Mouse (Mus musculus) erythroblast, adult 5-6 weeks (primary cell): ENCODE results near the gene Vamp9. TPM values are rescaled to one million over a fixed set of nuclear protein-coding genes. Genes with fewer than 3 reads are reported as not detected.

Source experiments
- ATAC-seq: replicated peaks from 2 replicates; pipeline ENCODE4 v1.8.0; 2016; ENCODE audit warnings: moderate number of reproducible peaks, mild to moderate bottlenecking, moderate TSS enrichment, inconsistent platforms; ENCODE audit not compliant: poor library complexity, low FRiP score, severe bottlenecking
- total RNA-seq, 2 experiments: library from RNA; stranded (forward) in 1 of 2; stranded (reverse) in 1 of 2; fragments of 150-400 nt in 1 of 2; fragments of 200-764, 138-1000 nt in 1 of 2; gene quantifications; 2 replicates each; pipeline versions ENCODE4 v1.2.3 to v1.2.4; 2015 to 2017; ENCODE audit warnings: low replicate concordance in 2 of 2

Gene Vamp9
- total RNA-seq, 2 experiments from 2014 or later, result not detected

DNA sequence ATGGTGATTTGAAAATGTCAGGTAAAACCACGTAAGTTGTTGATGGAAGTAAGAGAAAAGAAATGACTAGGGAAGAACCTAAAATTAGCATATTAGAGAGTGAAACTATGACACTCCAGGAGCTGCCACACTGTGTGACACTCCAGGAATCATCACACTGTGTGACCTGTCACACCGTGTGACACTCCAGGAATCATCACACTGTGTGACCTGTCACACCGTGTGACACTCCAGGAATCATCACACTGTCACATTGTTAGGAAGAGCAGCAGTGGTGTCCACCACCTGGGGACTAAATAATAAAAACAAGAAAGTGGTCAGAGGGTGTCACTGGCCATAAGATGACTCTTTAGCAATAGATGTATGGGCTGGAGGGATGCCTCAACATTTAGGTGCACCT is 33.4 kb downstream of the Vamp9 start:
- ATAC-seq, result no peak

DNA sequence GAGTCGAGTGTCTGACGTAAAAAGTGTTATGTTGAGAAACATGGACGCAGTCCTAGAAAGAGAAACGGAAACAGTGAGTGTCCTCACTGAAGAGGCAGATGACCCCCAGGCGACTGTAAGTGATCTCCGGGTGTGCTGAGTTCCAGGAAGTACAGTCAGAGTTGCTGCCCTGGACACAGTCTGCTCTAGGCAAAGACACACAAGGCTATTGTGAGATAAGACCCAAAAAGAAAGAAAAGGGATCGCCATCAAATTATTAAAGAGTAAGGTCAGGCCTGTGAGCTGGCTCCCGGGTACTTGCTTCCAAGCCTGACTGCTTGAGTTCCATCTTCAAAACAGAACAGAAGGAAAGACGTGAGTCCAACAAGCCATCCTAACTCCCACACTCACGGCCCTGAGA is 35.2 kb downstream of the Vamp9 start:
- no peak for ATAC-seq

DNA sequence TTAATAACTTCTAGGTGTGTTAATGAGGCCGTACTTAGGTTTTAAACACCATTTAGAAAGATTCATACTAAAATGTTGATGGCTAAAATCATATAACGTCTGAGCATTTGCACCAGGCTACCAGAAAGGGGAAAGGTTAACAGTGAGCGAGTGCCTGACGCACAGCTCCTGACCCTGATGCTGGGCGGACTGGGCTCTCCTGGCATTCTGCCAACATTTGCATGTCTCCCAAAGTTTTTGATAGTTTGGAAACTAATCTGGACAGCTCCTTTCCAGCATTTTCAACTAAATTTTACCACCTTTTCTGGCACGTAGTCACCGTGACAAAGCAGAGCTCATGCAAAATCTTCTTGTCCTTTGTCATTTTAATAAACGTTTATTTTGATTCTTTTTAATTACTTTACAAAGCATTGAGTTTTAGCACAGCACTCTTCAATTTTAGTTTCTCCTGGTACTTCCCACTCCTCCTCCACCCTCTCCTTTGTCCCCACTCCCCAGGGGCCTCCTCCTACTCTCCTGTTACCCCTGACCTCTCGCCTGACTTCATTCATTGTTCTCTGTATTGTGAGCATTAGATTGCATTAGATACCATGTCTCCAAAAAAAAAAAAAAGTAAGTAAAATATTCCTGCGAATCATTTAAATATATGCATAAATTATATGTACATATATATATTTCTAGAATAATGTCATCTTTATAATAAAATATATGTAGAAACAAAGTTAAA is 35.9 kb downstream of the Vamp9 start:
- no peak for ATAC-seq

DNA sequence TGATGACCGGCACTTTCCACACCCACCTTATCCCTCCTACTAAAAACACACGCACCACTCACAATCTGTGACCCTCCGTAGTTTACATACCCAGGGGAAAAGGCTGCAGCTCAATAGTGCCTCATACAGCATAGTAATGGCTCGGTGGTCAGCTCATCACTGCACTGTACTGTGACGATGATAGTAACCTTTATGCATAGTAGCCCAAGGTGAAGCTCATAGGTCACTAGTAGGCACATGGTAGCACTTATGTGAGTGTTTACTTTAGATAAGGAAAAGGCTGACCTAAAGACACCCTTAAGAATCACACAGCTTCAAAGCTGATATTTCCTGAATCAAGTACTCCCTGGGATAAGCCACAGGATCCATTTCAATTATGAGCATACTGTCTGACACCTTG is 46.5 kb downstream of the Vamp9 start:
- no peak for ATAC-seq

DNA sequence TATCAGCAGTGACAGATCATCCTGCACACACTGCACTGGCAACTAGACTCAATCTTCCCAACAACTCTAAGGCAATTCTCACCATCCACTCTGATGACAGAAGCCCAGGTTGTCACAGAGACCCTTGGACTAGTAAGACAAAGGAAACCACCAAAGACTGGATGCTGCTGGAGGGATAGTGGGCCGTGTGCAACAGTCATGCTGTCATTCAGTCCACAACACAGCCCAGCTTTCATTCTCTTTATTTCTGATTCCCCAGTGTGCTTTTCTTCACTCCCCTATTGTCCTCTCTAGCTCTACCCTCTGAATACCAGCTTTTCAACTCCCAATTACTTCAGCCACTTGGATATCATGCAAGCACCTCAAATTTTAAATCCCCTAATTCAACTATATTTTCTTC is 47.8 kb downstream of the Vamp9 start:
- no peak for ATAC-seq

DNA sequence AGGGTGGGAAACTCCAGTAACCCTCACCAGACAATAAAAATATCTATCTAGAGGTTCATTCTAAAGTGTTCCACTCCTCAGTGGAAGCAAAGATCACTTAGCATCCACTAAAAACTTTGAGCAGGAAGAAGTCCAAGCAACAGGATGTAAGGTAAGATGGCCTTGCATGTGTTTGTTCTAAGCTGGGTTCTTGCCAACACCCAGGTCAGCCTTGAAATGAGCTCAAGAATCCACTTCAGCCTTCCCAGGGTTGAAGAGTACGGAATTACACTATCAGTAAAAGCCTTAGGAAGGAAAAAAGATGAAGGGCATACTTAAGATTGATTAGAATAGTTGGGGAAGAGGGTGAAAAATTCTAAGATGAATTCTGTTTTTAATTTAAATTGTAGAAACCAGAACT is 52.6 kb downstream of the Vamp9 start:
- no peak for ATAC-seq

DNA sequence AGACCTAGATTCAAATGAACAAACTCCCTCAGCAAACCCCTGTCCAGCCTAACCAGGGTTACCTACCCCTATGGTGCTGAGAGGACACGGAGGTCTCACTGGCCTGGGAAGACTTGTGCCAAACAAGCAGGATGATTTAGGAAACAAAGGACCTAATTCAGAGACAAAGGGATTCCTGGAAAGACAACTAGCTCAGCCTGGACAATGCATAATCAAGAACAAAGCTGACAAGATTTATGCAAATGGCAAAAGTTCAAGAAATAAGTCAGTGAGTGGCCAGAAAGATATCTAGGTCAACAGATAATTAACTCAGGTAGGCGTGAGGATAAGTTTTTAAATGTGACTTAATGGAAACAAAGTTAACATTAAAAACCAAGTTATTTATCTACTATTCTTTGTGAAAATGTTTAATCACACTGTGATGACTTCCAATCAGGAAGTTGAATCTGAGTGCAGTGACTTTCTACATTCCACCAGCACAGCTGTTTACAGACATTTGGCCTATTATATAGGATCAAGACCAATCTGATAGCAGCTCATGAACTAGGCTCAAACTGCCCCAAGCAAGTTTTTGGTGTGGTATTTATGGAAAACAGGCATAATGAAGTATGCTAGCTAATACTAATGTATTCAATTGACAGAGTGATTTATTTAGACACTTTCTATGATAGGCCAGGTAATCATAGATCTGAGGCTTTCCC is 53.3 kb downstream of the Vamp9 start:
- no peak for ATAC-seq

DNA sequence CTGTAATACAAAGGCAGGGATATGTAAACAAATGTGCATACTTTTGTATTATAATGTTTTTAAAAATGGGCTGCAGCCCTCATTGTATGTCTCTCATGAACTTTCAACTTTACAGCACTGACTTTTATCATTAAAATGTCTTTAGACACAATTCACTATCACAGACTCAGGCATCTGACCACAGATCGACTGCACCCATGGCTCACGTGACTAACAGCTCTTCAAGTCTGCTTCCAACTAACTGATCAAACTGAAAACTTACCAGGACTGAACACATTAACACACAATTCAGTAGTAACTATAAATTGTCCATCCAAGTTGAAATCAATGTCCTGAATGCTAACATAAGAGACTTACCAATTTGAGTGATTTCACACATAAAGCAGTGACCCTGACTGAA is 53.9 kb downstream of the Vamp9 start:
- no peak for ATAC-seq

DNA sequence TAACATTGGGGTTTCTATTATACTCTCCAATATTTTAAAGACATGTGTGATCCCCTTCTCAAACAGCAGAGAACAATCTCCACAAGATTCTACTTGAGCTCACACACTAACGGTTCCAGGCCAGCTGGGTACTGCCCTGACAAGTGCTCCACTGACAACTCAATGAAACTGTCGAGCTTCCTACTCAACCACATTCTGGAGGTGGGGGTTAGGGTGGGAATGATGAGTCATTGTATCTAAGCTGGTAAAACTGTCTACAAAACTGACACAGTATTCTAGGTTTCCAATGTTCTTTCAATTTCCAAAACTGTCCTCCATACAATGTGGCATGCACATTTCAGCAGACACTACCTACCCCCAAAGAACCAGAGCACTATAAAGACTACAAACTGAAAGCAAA is 67.9 kb downstream of the Vamp9 start:
- ATAC-seq, result no peak

DNA sequence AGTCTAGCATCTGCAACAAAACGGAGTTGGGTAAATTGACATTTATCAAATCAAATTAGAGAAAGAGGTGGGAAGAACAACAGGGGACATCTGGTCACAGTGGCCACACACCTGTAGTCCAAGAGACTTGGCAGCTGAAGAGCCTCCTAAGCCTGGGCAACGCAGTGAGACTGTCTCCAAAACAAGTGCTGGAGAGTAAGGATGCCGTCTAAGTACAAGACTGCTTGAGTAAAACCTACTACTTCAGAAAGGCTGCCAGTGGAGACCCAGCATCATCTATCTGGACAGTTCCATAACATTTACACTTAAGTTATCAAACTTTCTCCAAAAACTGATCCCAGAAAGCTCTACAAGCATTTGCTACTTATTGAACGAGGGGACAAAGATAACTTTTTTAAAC is 69.0 kb downstream of the Vamp9 start:
- no peak for ATAC-seq

DNA sequence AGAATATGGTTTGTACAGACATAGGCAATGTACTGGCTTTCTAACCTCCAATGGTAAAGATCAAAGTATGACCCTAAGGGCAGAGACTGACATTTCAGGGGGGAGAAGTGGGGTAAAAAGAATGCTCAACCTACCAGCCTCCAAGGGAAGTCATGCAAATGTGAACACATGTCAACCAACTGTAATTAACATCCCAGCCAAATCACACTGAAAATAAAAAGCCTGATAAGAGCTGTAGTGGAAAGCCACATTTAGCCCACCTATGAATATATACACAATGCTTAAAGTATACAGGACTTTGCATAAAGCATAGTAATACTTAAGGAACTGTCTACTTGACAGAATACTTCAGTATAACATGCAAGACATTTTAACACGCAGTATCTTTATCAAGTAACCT is 69.7 kb downstream of the Vamp9 start:
- no peak for ATAC-seq

DNA sequence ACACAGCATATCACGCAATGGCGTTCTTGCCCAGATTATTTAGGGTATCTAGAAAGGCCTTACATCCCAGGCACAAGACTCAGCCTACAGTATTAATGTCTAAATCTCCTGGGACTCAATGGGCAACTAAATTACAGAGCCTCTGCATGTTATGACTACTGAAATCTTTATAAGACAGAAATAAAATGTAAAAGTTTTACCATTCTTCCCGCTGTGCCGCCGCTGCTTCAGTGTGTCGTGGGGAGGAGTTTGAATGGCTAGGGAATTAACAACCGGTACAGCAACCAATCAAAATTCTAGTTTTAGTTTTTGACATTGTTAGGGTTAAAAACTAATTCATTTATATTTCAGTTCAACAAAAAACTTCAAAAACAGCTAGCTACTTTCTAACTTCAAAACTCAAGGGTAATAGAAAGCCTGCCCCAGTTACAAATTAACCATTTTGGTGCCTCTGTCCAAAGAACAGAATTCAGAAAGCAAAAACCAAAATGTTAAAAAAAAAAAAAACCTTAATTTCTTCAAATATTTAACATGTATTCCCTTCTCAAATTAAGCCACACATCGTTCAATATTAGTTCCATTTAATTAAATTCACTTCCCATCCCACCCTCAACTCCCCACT is 70.4 kb downstream of the Vamp9 start:
- peak; percentile 44; the same call in 1 of the 2 replicates for ATAC-seq

DNA sequence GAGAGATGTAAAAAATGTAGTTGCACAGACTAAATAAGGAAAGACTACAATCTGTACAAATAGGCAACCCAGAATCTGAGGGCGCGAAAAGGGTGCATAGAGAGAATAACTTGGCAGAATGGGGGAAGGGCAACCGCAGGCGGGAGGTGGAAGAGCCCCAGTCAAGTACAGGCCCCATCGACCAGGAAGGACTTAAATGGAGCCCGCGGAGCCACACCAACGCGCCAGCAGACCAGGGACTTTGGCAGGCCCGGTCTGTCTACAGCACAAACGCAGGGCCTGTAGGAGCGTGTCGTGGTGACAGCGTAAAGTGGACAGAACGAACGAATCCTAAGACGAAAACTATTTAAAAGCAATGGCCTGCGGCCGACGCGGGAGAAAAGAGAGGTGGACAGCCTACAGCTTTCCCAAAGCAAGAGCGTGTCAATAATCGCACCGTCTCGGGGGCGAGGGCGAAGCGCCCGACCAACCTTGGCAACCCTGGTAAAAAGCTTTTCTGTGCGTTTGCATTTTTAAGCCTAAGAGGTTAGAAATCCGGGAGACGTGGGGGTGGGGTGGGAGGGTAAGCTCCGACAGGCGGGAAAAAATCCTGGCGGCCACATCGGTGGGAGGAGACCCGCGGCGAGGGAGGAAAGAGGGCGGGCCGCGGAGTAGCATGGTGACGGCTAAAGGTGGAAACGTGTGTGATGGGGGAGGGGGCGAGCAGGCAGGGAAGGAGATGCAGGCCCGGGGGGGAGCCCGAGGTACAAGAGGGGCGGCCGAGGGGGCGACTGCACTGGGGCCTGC is 71.7 kb downstream of the Vamp9 start:
- ATAC-seq, result peak; percentile 32; the same call in 1 of the 2 replicates

DNA sequence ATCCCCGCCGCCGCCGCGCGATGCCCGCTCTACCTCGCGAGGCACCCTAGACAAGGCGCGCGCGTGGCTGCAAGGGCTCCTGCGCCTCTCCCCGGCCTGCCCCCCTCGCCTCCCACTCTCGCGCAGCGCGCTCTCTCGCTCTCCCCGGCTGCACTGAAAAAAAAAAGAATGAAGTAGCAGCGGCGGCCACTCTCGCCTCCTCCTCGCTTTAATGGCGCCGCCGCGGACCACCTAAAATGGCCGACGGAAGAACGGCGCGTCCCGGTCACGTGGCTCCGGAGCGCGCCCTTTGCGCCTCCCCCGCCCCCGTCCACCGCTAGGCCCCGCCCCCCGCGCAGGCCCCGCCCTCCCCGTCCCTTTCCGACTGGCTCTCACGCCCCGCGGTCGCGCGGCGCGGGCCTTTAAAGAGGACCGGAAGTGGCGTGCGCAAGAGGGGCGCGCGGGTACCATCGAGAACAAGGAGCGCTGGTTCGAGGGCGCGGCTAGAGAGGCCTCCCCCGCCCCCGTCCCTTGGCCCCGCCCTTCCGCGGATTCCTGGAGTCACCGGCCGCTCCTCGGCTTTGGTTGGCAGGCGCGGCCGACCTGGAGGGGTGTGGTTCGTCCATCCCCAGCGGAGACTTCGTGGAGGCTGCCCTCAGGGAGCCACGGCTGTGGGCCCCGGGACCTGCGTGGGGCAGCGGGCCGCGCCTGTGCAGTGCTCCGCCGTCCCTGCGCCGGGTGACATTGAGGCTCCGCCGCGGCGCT is 72.8 kb downstream of the Vamp9 start, which contains the start of the genes Hnrnpd and 4930524J08Rik:
Gene Hnrnpd, minus strand, starts transcription at position 240 of the 744 bp plus-strand sequence.
Gene 4930524J08Rik, plus strand, starts transcription at position 363 of the 744 bp plus-strand sequence.
- peak; percentile 88 for ATAC-seq

DNA sequence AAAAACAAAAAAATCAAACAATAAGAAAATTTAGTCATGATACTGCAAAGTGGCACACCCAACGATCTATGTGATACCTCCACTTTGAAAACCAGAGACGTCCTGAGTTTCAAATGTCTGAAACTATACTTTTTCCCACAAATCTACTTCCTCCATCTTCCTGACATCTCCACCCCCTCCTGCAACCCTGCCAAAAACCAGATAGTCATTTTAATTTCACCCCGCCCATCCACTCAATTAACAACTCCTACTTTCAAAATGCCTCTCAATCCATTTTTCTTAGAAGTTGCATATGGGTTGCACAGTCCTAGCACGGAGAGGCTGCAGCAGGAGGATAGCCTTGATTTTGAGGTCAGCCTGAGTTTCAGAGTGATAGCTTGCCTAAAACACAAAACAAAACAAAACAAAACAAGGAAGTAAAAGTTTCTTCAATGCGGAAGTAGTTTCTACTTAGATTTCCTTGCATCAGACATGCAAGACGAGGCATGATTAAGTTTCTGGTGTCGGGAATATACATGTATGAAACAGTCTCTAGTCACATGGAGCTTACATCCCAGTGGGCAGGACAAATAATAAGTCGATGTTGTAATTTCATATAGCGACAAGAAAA is 77.5 kb downstream of the Vamp9 start:
- no peak for ATAC-seq

DNA sequence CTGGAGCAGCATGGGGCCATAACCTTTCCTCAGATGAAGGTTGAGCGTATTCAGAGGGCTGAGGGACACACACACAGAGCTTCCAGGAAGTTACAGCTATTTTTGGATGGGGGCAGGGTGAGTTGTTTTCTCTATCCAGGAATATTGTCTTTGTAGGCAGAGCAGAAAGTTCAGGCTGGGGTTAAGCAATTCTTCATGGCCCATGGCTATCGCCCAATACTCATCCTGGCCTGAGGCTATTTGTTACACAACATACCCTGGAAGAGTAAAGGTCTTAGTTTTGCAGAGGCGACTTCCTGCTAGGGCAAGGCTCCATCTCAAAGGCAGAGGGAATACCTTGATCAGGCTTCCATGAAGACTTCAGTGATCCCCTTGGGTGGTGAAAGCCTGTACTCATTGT is 88.1 kb downstream of the Vamp9 start:
- ATAC-seq, result no peak

DNA sequence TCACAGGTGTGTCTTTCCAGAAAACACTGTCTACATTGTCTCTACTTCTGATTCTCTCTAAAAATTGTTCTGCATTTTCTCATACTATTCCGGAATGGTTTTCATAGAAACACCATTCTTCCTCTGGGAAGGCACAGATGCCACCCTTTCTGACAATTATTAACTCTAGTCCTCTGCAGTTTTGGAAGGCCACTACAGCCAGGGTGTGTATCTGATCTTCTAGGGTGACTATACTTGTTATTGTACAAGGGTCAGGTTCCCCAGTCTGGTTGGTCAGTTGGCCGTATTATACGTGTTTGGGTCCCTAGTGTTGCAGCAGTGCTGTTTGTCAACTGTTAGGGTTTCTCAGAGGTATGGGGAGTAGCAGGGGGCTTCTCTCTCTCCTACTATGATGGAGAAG is 88.6 kb downstream of the Vamp9 start:
- ATAC-seq, result no peak

DNA sequence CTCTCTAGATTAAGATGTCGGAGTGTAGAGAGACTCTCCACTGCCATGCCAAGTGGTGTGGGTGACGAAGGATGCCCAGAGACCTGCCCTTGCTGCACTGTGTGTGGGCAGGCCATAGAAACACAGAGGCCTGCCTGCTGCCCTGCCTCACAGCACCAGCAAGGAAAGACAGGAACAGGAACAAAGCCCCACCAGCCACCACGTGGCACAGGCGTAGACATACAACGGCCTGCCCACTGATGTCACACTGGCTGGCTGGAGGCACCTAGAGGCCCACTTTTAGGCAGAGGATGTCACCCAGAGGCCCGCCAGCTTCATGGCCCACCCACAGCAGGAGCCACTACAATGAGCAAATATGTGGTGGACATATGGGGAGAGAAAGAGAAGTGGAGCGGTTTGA is 94.0 kb downstream of the Vamp9 start:
- no peak for ATAC-seq

DNA sequence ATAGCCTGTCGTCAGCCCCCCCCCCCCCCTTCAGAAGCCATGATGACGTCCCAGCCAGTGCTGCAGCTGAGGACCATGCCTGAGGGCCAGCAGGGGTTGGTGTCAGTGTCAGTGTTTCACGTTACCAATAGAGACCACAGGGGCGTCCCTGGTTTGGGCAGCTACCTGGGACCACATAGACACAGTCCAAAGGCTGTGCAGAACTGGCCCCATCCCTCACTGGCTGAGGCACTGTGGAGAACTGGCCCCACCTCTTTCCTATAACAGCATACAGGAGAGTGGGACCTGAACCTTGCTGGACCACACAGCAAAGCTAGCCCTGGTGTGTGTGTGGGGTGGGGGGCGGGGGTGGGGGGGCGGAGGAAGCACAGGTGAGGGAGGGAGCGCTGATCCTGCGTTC is 94.4 kb downstream of the Vamp9 start:
- no peak for ATAC-seq
